20 mouse cellular contexts compared by ENCODE assay signal in the genomic region with DNA sequence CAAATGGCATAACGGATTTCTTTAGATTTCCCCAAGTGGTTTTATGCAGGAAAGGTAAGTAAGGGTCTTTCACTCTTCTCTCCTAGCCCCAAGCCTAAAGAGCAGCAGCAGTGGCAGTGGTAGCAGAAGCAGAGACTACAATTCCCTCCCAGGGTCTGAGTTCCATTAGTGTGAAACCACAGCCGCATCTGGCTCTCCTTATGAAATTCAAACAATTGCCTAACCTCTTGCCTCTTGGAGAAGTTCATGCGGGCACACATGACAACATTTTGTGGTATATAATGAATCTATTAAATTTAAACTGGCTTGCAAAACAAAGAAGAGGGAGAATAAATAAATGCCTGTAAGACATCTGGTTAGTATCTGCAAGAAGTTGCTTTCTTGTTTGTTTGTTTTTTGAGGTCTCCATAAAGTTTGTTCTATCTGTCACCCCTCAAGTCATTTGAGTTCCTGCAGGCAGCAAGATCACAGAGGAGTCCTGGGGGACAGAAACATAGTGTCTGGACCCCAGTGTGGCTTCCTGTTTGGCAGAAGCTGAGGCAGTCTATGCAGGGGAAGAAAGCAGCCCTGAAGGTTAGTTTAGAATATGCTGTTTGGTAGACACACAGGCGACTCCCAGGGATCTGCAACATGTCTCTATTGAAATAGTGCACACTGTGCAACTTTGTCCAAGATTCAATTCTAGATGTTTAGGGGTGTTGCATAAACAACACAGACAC.
DNase-seq lines count a peak whose midpoint lies in the region; ATAC-seq and TF ChIP-seq lines count a peak whose summit lies in the region.
"Had no signal": no experiment of that assay in that cellular context is flagged by ENCODE, and none has a peak within 500 bp of the region (broad histone marks: within the 10 kb centered on the region; RNA-seq: fewer than 3 reads in every experiment).

No protein-coding gene starts in this region.

- H3K4me1 ChIP-seq in lung, embryonic 14.5 days (ENCODE audit: insufficient read depth): 0 out of 2 replicates have a peak, but pooled peaks cover 4% of the 10 kb centered on the region
- peaks cover 12% of the 10 kb centered on the region for H3K4me1 ChIP-seq in embryonic facial prominence, embryonic 12.5 days
- peaks cover 11% of the 10 kb centered on the region for H3K4me1 ChIP-seq in limb, embryonic 11.5 days (ENCODE audit: control insufficient read depth, insufficient read depth, low read length)
- H3K4me1 ChIP-seq: liver, embryonic 15.5 days; stomach, embryonic 15.5 days had no signal

- WGBS in lung, embryonic 14.5 days: 24% methylated on average over 4 of the region's 4 CpGs
- 15% methylated on average over 4 of the region's 4 CpGs for WGBS in embryonic facial prominence, embryonic 12.5 days
- 16% methylated on average over 4 of the region's 4 CpGs for WGBS in limb, embryonic 11.5 days

- no peaks in the 10 kb centered on the region for H3K27me3 ChIP-seq in lung, embryonic 14.5 days (ENCODE audit: insufficient read depth, low read length)
- H3K27me3 ChIP-seq in embryonic facial prominence, embryonic 12.5 days: no peaks in the 10 kb centered on the region
- H3K27me3 ChIP-seq in limb, embryonic 11.5 days (ENCODE audit: control insufficient read depth, insufficient read depth, low read length): no peaks in the 10 kb centered on the region
- H3K27me3 ChIP-seq: liver, embryonic 15.5 days; stomach, embryonic 15.5 days had no signal

- no peak overlapping the region for H3K4me2 ChIP-seq in lung, embryonic 14.5 days
- H3K4me2 ChIP-seq in embryonic facial prominence, embryonic 12.5 days (replicated peaks): no peak overlapping the region; the same call in 1 of the 2 replicates
- H3K4me2 ChIP-seq in limb, embryonic 11.5 days (ENCODE audit: low read depth, severe bottlenecking): no peak overlapping the region
- H3K4me2 ChIP-seq: liver, embryonic 15.5 days; stomach, embryonic 15.5 days had no signal

- H3K4me3 ChIP-seq in lung, embryonic 14.5 days (ENCODE audit: low read depth, low read length): no peak overlapping the region
- H3K4me3 ChIP-seq in embryonic facial prominence, embryonic 12.5 days: no peak overlapping the region
- H3K4me3 ChIP-seq in limb, embryonic 11.5 days (ENCODE audit: low read depth, low read length): no peak overlapping the region
- H3K4me3 ChIP-seq: erythroblast, embryonic 14.5 days; liver, embryonic 15.5 days; stomach, embryonic 15.5 days had no signal

- peak overlapping the region; percentile 36; the same call in 1 of the 2 replicates for H3K27ac ChIP-seq in lung, embryonic 14.5 days (ENCODE audit: low read depth)
- H3K27ac ChIP-seq in embryonic facial prominence, embryonic 12.5 days: peak overlapping the region; percentile 70
- peak overlapping the region; percentile 77 for H3K27ac ChIP-seq in limb, embryonic 11.5 days (replicated peaks; ENCODE audit: low read depth, low read length)
- H3K27ac ChIP-seq: liver, embryonic 15.5 days; stomach, embryonic 15.5 days had no signal

- DNase-seq in lung, embryonic 14.5 days: peak; percentile 71
- no peak for DNase-seq in lung, postnatal 10 days
- DNase-seq in embryo, embryonic 10 days (ENCODE audit: low spot score): peak; percentile 64
- DNase-seq in limb, embryonic 11.5 days (ENCODE audit: low spot score): peak; percentile 68
- DNase-seq in cerebellum, adult 11 months: no peak
- DNase-seq in adrenal gland, adult (ENCODE audit: inconsistent age in 2 of 2, low spot score in 1 of 2): no peak
- DNase-seq in right cerebral cortex, postnatal 10 days (ENCODE audit: low spot score in 2 of 2): no peak
- DNase-seq: adrenal gland, postnatal 36 days; cerebellum, postnatal 10 days; gastrocnemius, postnatal 14 days; heart, postnatal 10 days; kidney, postnatal 10 days; left cerebral cortex, postnatal 4 days; retina, postnatal 1 day; thymus, postnatal 14 days had no signal

- no peaks in the 10 kb centered on the region for H3K9me3 ChIP-seq in lung, embryonic 14.5 days (ENCODE audit: low read depth, low read length)
- no peaks in the 10 kb centered on the region for H3K9me3 ChIP-seq in embryonic facial prominence, embryonic 12.5 days
- no peaks in the 10 kb centered on the region for H3K9me3 ChIP-seq in limb, embryonic 11.5 days (ENCODE audit: control insufficient read depth, low read length)
- H3K9me3 ChIP-seq: liver, embryonic 15.5 days; stomach, embryonic 15.5 days had no signal

- H3K36me3 ChIP-seq in lung, embryonic 14.5 days (ENCODE audit: insufficient read depth): no peaks in the 10 kb centered on the region
- no peaks in the 10 kb centered on the region for H3K36me3 ChIP-seq in embryonic facial prominence, embryonic 12.5 days
- H3K36me3 ChIP-seq in limb, embryonic 11.5 days (ENCODE audit: control insufficient read depth, insufficient read depth, low read length): no peaks in the 10 kb centered on the region
- H3K36me3 ChIP-seq: G1E; liver, embryonic 15.5 days; stomach, embryonic 15.5 days had no signal

- TF ChIP-seq CTCF in lung, embryonic 14.5 days (IDR thresholded peaks at IDR 0.05; ENCODE audit: low read depth): no peak

- peak; percentile 92 for ATAC-seq in lung, embryonic 14.5 days (ENCODE audit: insufficient read depth)
- ATAC-seq in embryonic facial prominence, embryonic 12.5 days (ENCODE audit: insufficient number of reproducible peaks, insufficient read depth, low FRiP score, low TSS enrichment): peak; percentile 72; the same call in 1 of the 2 replicates
- ATAC-seq in limb, embryonic 11.5 days (ENCODE audit: insufficient number of reproducible peaks, low FRiP score, low TSS enrichment, low read depth): 0 out of 2 replicates have a peak, but pooled peaks have one; percentile 32

- H3K9ac ChIP-seq in lung, embryonic 14.5 days: no peak overlapping the region
- no peak overlapping the region for H3K9ac ChIP-seq in embryonic facial prominence, embryonic 12.5 days
- H3K9ac ChIP-seq in limb, embryonic 11.5 days (ENCODE audit: low read length): no peak overlapping the region
- H3K9ac ChIP-seq: liver, embryonic 15.5 days; stomach, embryonic 15.5 days had no signal

Comparison
In these comparisons a context has a peak if more than half of its experiments do, and no peak if none do; other contexts are left out.
1. DNase-seq: peak in lung, embryonic 14.5 days (single experiment), embryo, embryonic 10 days (single experiment) and limb, embryonic 11.5 days (single experiment); none in lung, postnatal 10 days (single experiment), cerebellum, adult 11 months (single experiment), adrenal gland, adult (0 of 2) and right cerebral cortex, postnatal 10 days (0 of 2).
2. ATAC-seq: peak in every context shown above with its lines; median percentile 92 in lung, embryonic 14.5 days; 72 in embryonic facial prominence, embryonic 12.5 days; 32 in limb, embryonic 11.5 days.
3. Peak in every context shown above with its lines, with median percentiles within 50 percentile points of each other: H3K27ac ChIP-seq.